ENCODE assay signal across 8 mouse cellular contexts in genomic region chr8:126615765-126616164, GRCm38 (mm10). TPM values are rescaled to one million over a fixed set of nuclear protein-coding genes. Genes with fewer than 3 reads are reported as not detected.
DNase-seq lines count a peak whose midpoint lies in the region; ATAC-seq and TF ChIP-seq lines count a peak whose summit lies in the region.

No protein-coding gene starts in this region.

- 82% methylated on average over 9 of the region's 9 CpGs for WGBS in forebrain, embryonic 10.5 days
- WGBS in forebrain, postnatal 0 days, result 72% methylated on average over 9 of the region's 9 CpGs
- 21% methylated on average over 9 of the region's 9 CpGs for WGBS in kidney, embryonic 14.5 days
- WGBS in lung, embryonic 16.5 days, result 40% methylated on average over 9 of the region's 9 CpGs
- WGBS in midbrain, embryonic 16.5 days, result 83% methylated on average over 9 of the region's 9 CpGs

- peaks cover 12% of the 10 kb centered on the region; the same call in 1 of the 2 replicates for H3K27me3 ChIP-seq in forebrain, embryonic 10.5 days (ENCODE audit: poor library complexity, severe bottlenecking)
- H3K27me3 ChIP-seq in forebrain, postnatal 0 days (ENCODE audit: insufficient read depth, low read length), result no peaks in the 10 kb centered on the region
- no peaks in the 10 kb centered on the region for H3K27me3 ChIP-seq in kidney, embryonic 14.5 days (ENCODE audit: control insufficient read depth, insufficient read depth, low read length)
- H3K27me3 ChIP-seq in lung, embryonic 16.5 days (ENCODE audit: control insufficient read depth, insufficient read depth, low read depth, low read length), result no peaks in the 10 kb centered on the region
- H3K27me3 ChIP-seq in midbrain, embryonic 16.5 days (ENCODE audit: control insufficient read depth, insufficient read depth, low read depth, low read length), result no peaks in the 10 kb centered on the region

- peak overlapping the region; percentile 4; the same call in 1 of the 2 replicates for H3K27ac ChIP-seq in forebrain, embryonic 10.5 days
- H3K27ac ChIP-seq in forebrain, postnatal 0 days (ENCODE audit: low read depth, low read length), result no peak overlapping the region
- peak overlapping the region; percentile 93 for H3K27ac ChIP-seq in kidney, embryonic 14.5 days (ENCODE audit: low read depth, low read length)
- H3K27ac ChIP-seq in lung, embryonic 16.5 days (ENCODE audit: low read length), result peak overlapping the region; percentile 48
- no peak overlapping the region for H3K27ac ChIP-seq in midbrain, embryonic 16.5 days (ENCODE audit: low read length)

- no peak for TF ChIP-seq CTCF in forebrain, postnatal 0 days (IDR thresholded peaks at IDR 0.05; ENCODE audit: low read depth)

- no peak for ATAC-seq in forebrain, postnatal 0 days
- ATAC-seq in kidney, embryonic 14.5 days (ENCODE audit: low FRiP score, low TSS enrichment), result peak; percentile 87
- peak; percentile 56 for ATAC-seq in lung, embryonic 16.5 days (ENCODE audit: low read depth)
- ATAC-seq in midbrain, embryonic 16.5 days, result no peak

- no peak for DNase-seq in forebrain, embryonic 10.5 days (ENCODE audit: extremely low spot score, low spot score)
- no peak for DNase-seq in forebrain, postnatal 0 days
- peak; percentile 62 for DNase-seq in R1 (ENCODE audit: low read depth, low spot score)
- DNase-seq in gastrocnemius, postnatal 36 days, result peak; percentile 45 to 48
- DNase-seq in urinary bladder, postnatal 25 days (ENCODE audit: low spot score), result peak; percentile 60

- H3K4me3 ChIP-seq in forebrain, embryonic 10.5 days, result no peak overlapping the region
- no peak overlapping the region for H3K4me3 ChIP-seq in forebrain, postnatal 0 days (ENCODE audit: low read depth, low read length)
- H3K4me3 ChIP-seq in kidney, embryonic 14.5 days (ENCODE audit: low read length), result no peak overlapping the region
- no peak overlapping the region for H3K4me3 ChIP-seq in lung, embryonic 16.5 days (ENCODE audit: low read length)
- H3K4me3 ChIP-seq in midbrain, embryonic 16.5 days (ENCODE audit: low read depth, low read length), result no peak overlapping the region

- intact Hi-C loops in gastrocnemius, postnatal 36 days (cut with DNase I), result loop anchor here (5.0 kb wide), 2 partner anchors 47 to 122 kb away; no protein-coding TSS in a partner anchor

- no peak overlapping the region for H3K9ac ChIP-seq in forebrain, postnatal 0 days
- no peak overlapping the region for H3K9ac ChIP-seq in kidney, embryonic 14.5 days (ENCODE audit: low read depth, low read length)
- H3K9ac ChIP-seq in lung, embryonic 16.5 days (ENCODE audit: low read length), result no peak overlapping the region
- H3K9ac ChIP-seq in midbrain, embryonic 16.5 days (ENCODE audit: low read depth, low read length), result no peak overlapping the region

- no peaks in the 10 kb centered on the region; the same call in 1 of the 2 replicates for H3K9me3 ChIP-seq in forebrain, embryonic 10.5 days
- H3K9me3 ChIP-seq in forebrain, postnatal 0 days (ENCODE audit: low read length), result no peaks in the 10 kb centered on the region
- H3K9me3 ChIP-seq in kidney, embryonic 14.5 days (ENCODE audit: control insufficient read depth, low read length), result no peaks in the 10 kb centered on the region
- no peaks in the 10 kb centered on the region for H3K9me3 ChIP-seq in lung, embryonic 16.5 days (ENCODE audit: control insufficient read depth, low read length)
- H3K9me3 ChIP-seq in midbrain, embryonic 16.5 days (replicated peaks; ENCODE audit: control insufficient read depth, low read length, poor library complexity, severe bottlenecking), result no peaks in the 10 kb centered on the region

- H3K36me3 ChIP-seq in forebrain, embryonic 10.5 days (replicated peaks), result no peaks in the 10 kb centered on the region
- H3K36me3 ChIP-seq in forebrain, postnatal 0 days (ENCODE audit: insufficient read depth), result no peaks in the 10 kb centered on the region
- H3K36me3 ChIP-seq in kidney, embryonic 14.5 days (ENCODE audit: control insufficient read depth, insufficient read depth, low read length), result no peaks in the 10 kb centered on the region
- H3K36me3 ChIP-seq in lung, embryonic 16.5 days (ENCODE audit: control insufficient read depth, insufficient read depth, low read length), result no peaks in the 10 kb centered on the region
- H3K36me3 ChIP-seq in midbrain, embryonic 16.5 days (ENCODE audit: control insufficient read depth, insufficient read depth, low read length), result no peaks in the 10 kb centered on the region

- no peak overlapping the region for H3K4me2 ChIP-seq in forebrain, postnatal 0 days (ENCODE audit: low read depth)
- H3K4me2 ChIP-seq in kidney, embryonic 14.5 days (replicated peaks; ENCODE audit: low read depth, low read length), result no peak overlapping the region
- H3K4me2 ChIP-seq in lung, embryonic 16.5 days (ENCODE audit: low read depth, low read length), result no peak overlapping the region
- H3K4me2 ChIP-seq in midbrain, embryonic 16.5 days (ENCODE audit: low read length), result no peak overlapping the region

- peaks cover 18% of the 10 kb centered on the region for H3K4me1 ChIP-seq in forebrain, embryonic 10.5 days
- H3K4me1 ChIP-seq in forebrain, postnatal 0 days (ENCODE audit: insufficient read depth), result no peaks in the 10 kb centered on the region
- H3K4me1 ChIP-seq in kidney, embryonic 14.5 days (ENCODE audit: control insufficient read depth, insufficient read depth, low read length), result peaks cover 36% of the 10 kb centered on the region
- H3K4me1 ChIP-seq in lung, embryonic 16.5 days (replicated peaks; ENCODE audit: control insufficient read depth, insufficient read depth, low read length), result peaks cover 23% of the 10 kb centered on the region
- no peaks in the 10 kb centered on the region for H3K4me1 ChIP-seq in midbrain, embryonic 16.5 days (ENCODE audit: control insufficient read depth, insufficient read depth, low read length)

RNA-seq across cellular contexts. Expression of gene Irf2bp2, which starts 22.0 kb away (rescaled TPM):
- 3.0 and 3.4 TPM in 2 replicates for polyA plus RNA-seq in forebrain, embryonic 10.5 days (2016; fragmentation: Nextera tagmentation; extraction: Ambion mirVana)
- 62.3 and 88.6 TPM in 2 replicates for total RNA-seq in forebrain, postnatal 0 days (2014; rRNA removed)
- 6.8 and 8.4 TPM in 2 replicates for polyA plus RNA-seq in forebrain, postnatal 0 days (2015; fragmentation: Nextera tagmentation; extraction: Ambion mirVana)
- total RNA-seq in gastrocnemius, postnatal 36 days (2021), result 10 to 100 TPM; 26.5 to 30.1 TPM
- 11.6 and 14.6 TPM in 2 replicates for polyA plus RNA-seq in kidney, embryonic 14.5 days (2014; fragmentation: Nextera tagmentation; extraction: Ambion mirVana)
- polyA plus RNA-seq in lung, embryonic 16.5 days (2015; fragmentation: Nextera tagmentation; extraction: Ambion mirVana), result 11.7 and 12.8 TPM in 2 replicates
- 9.6 and 9.9 TPM in 2 replicates for polyA plus RNA-seq in midbrain, embryonic 16.5 days (2015; fragmentation: Nextera tagmentation; extraction: Ambion mirVana)

Comparison
In these comparisons a context has a peak if more than half of its experiments do, and no peak if none do; other contexts are left out.
1. H3K27ac ChIP-seq: peak in forebrain, embryonic 10.5 days (single experiment), kidney, embryonic 14.5 days (single experiment) and lung, embryonic 16.5 days (single experiment); none in forebrain, postnatal 0 days (single experiment) and midbrain, embryonic 16.5 days (single experiment).
2. DNase-seq: peak in R1 (single experiment), gastrocnemius, postnatal 36 days (2 of 2) and urinary bladder, postnatal 25 days (single experiment); none in forebrain, embryonic 10.5 days (single experiment) and forebrain, postnatal 0 days (single experiment).
3. ATAC-seq: peak in kidney, embryonic 14.5 days (single experiment) and lung, embryonic 16.5 days (single experiment); none in forebrain, postnatal 0 days (single experiment) and midbrain, embryonic 16.5 days (single experiment).